Mouse (Mus musculus): Measurements from ENCODE around the gene Katnal1. TPM values are rescaled to one million over a fixed set of nuclear protein-coding genes. Genes with fewer than 3 reads are reported as not detected.

Katnal1 gene
- total and polyA plus RNA-seq, 3 experiments, result 2.8 to 7.0 (median 3.2) TPM

DNA sequence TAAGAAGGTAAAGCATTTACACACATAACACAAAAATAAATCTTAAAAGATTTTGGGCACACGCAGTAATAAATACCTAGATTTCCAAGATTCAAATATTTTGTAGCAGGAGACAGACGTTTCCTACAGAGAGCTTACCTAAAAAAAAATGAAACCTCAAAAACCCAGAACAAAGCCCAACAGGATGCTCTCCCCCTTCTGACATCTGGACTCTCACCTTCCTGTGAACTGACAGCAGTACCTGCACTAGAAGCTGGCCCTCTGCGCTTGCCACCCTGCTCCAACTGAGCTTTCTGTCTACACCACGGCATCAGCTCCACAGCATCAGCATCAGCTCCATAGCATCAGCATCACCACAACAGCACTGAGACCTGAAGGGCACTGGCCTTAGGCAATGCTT lies 19.1 kb downstream of the Katnal1 start:
- TF ChIP-seq IRF4 (IDR thresholded peaks at IDR 0.05; ENCODE audit: low read depth, low read length), result no peak
- no peak for TF ChIP-seq RCOR1 (conservative IDR thresholded peaks at IDR 0.05; ENCODE audit: low read depth, low read length)
- TF ChIP-seq CHD1 (IDR thresholded peaks at IDR 0.05; ENCODE audit: low read depth, low read length), result no peak
- TF ChIP-seq HCFC1 (IDR thresholded peaks at IDR 0.05; ENCODE audit: low read depth, low read length), result no peak
- H3K36me3 ChIP-seq (replicated peaks in 1 of 2; ENCODE audit: control insufficient read depth in 1 of 2, insufficient read depth in 1 of 2, low read length in 1 of 2), result peaks cover 0 to 45% of the 10 kb centered on the region in 2 experiments
- no peaks in the 10 kb centered on the region for H3K79me2 ChIP-seq (replicated peaks; ENCODE audit: control insufficient read depth, extremely low read depth, insufficient read depth, poor library complexity, severe bottlenecking)
- H3K4me2 ChIP-seq (ENCODE audit: insufficient read depth, low read depth, poor library complexity, severe bottlenecking), result no peak overlapping the region
- H3K27me3 ChIP-seq (replicated peaks), result no peaks in the 10 kb centered on the region
- no peak overlapping the region for H3K4me3 ChIP-seq (replicated peaks in 1 of 3; ENCODE audit: low read depth in 2 of 3, low read length in 2 of 3, poor library complexity in 1 of 3)
- peaks cover 7 to 30% of the 10 kb centered on the region in 2 experiments for H3K4me1 ChIP-seq (ENCODE audit: control insufficient read depth in 1 of 2, insufficient read depth in 2 of 2)
- dilution Hi-C loops (cut with MboI; ENCODE audit: extremely low pct_ligation_motif_present, extremely low pct_unique_long_range_greater_than_20kb, low sequenced_read_pairs), result no loop called here
- H3K9me3 ChIP-seq (replicated peaks; ENCODE audit: low read length), result no peaks in the 10 kb centered on the region
- DNase-seq (ENCODE audit: extremely low read depth), result no peak
- no peak overlapping the region for H3K9ac ChIP-seq (ENCODE audit: insufficient read depth, low read depth)
- no peak overlapping the region for H3K27ac ChIP-seq (ENCODE audit: insufficient read depth, low read depth)
- in situ Hi-C loops (cut with MboI; ENCODE audit: low pct_ligation_motif_present, low pct_unique_long_range_greater_than_20kb, low sequenced_read_pairs), result no loop called here

DNA sequence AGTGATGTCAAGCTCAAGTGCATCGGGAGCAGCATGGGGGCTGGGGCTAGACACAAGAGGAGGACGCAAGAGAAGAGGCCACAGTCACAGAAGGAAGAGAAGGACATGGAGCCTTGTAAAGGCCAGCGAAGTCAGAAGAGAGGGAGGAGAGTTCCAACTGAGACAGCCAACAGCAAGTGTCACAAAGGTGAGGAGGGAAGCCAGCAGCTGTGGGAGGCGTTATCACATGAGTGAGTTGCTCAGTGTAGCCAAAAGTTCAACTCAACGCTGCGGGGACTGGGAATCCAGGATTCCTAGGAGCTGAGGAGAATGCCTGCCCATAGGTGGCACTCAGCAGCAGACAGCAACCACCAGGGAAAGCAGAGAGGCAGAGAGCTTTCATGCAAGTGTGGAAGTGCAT lies 19.7 kb downstream of the Katnal1 start:
- no peak for DNase-seq (ENCODE audit: extremely low read depth)
- peaks cover under 1 to 46% of the 10 kb centered on the region in 2 experiments for H3K36me3 ChIP-seq (replicated peaks in 1 of 2; ENCODE audit: control insufficient read depth in 1 of 2, insufficient read depth in 1 of 2, low read length in 1 of 2)
- dilution Hi-C loops (cut with MboI; ENCODE audit: extremely low pct_ligation_motif_present, extremely low pct_unique_long_range_greater_than_20kb, low sequenced_read_pairs), result no loop called here
- no peaks in the 10 kb centered on the region for H3K9me3 ChIP-seq (replicated peaks; ENCODE audit: low read length)
- peaks cover 7 to 36% of the 10 kb centered on the region in 2 experiments for H3K4me1 ChIP-seq (ENCODE audit: control insufficient read depth in 1 of 2, insufficient read depth in 2 of 2)
- no peaks in the 10 kb centered on the region for H3K27me3 ChIP-seq (replicated peaks)
- in situ Hi-C loops (cut with MboI; ENCODE audit: low pct_ligation_motif_present, low pct_unique_long_range_greater_than_20kb, low sequenced_read_pairs), result no loop called here
- TF ChIP-seq E2F4 (IDR thresholded peaks at IDR 0.05; ENCODE audit: insufficient replicate concordance, low read depth, low read length) (no peak), JUND (conservative IDR thresholded peaks at IDR 0.05; ENCODE audit: low read depth, low read length) (no peak), PAX5 (IDR thresholded peaks at IDR 0.05; ENCODE audit: low read length) (no peak), CHD1 (IDR thresholded peaks at IDR 0.05; ENCODE audit: low read depth, low read length) (no peak), MAZ (IDR thresholded peaks at IDR 0.05; ENCODE audit: low read depth, low read length) (no peak), USF1 (IDR thresholded peaks at IDR 0.05; ENCODE audit: low read depth, low read length) (no peak), IRF4 (IDR thresholded peaks at IDR 0.05; ENCODE audit: low read depth, low read length) (no peak), SIN3A (IDR thresholded peaks at IDR 0.05; ENCODE audit: low read length) (no peak), MYC (IDR thresholded peaks at IDR 0.05; ENCODE audit: low read depth, low read length) (no peak), MXI1 (IDR thresholded peaks at IDR 0.05; ENCODE audit: low read depth, low read length) (no peak), RCOR1 (conservative IDR thresholded peaks at IDR 0.05; ENCODE audit: low read depth, low read length) (no peak), CTCF (conservative IDR thresholded peaks at IDR 0.05 in 1 of 2, IDR thresholded peaks at IDR 0.05 in 1 of 2; ENCODE audit: low read depth in 2 of 2, low read length in 2 of 2) (no peak), NRF1 (IDR thresholded peaks at IDR 0.05; ENCODE audit: low read depth, low read length) (no peak)
- H3K4me3 ChIP-seq (replicated peaks in 1 of 3; ENCODE audit: low read depth in 2 of 3, low read length in 2 of 3, poor library complexity in 1 of 3), result no peak overlapping the region
- no peaks in the 10 kb centered on the region for H3K79me2 ChIP-seq (replicated peaks; ENCODE audit: control insufficient read depth, extremely low read depth, insufficient read depth, poor library complexity, severe bottlenecking)
- H3K9ac ChIP-seq (ENCODE audit: insufficient read depth, low read depth), result no peak overlapping the region
- H3K27ac ChIP-seq (ENCODE audit: insufficient read depth, low read depth), result no peak overlapping the region
- H3K4me2 ChIP-seq (ENCODE audit: insufficient read depth, low read depth, poor library complexity, severe bottlenecking), result no peak overlapping the region

DNA sequence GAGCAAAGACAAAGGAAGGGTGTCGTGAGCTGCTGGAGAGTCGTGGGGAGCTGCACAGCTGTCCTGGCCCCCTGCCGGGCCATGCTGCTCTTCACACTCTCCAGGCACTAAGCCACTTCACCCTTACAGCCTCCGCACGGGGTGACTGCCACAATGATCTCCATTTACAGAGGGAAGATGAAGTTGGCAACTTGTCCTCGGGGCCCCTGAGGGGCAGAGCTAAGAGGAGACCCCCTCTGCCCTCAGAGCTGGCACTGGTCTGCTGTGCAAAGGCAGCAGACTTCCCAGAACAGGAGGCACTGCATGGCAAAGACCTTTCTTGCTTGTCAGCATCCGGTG lies 20.1 kb downstream of the Katnal1 start:
- H3K4me3 ChIP-seq (replicated peaks in 1 of 3; ENCODE audit: low read depth in 2 of 3, low read length in 2 of 3, poor library complexity in 1 of 3), result no peak overlapping the region
- H3K4me1 ChIP-seq (ENCODE audit: control insufficient read depth in 1 of 2, insufficient read depth in 2 of 2), result peaks cover 7 to 40% of the 10 kb centered on the region in 2 experiments
- no peaks in the 10 kb centered on the region for H3K9me3 ChIP-seq (replicated peaks; ENCODE audit: low read length)
- no peak for DNase-seq (ENCODE audit: extremely low read depth)
- no peak overlapping the region for H3K4me2 ChIP-seq (ENCODE audit: insufficient read depth, low read depth, poor library complexity, severe bottlenecking)
- no peaks in the 10 kb centered on the region for H3K27me3 ChIP-seq (replicated peaks)
- TF ChIP-seq MAZ (IDR thresholded peaks at IDR 0.05; ENCODE audit: low read depth, low read length) (no peak), RCOR1 (conservative IDR thresholded peaks at IDR 0.05; ENCODE audit: low read depth, low read length) (no peak), CHD1 (IDR thresholded peaks at IDR 0.05; ENCODE audit: low read depth, low read length) (no peak), POLR2A (IDR thresholded peaks at IDR 0.05; ENCODE audit: low read depth, low read length) (no peak)
- H3K9ac ChIP-seq (ENCODE audit: insufficient read depth, low read depth), result no peak overlapping the region
- in situ Hi-C loops (cut with MboI; ENCODE audit: low pct_ligation_motif_present, low pct_unique_long_range_greater_than_20kb, low sequenced_read_pairs) (no loop called here), dilution Hi-C loops (cut with MboI; ENCODE audit: extremely low pct_ligation_motif_present, extremely low pct_unique_long_range_greater_than_20kb, low sequenced_read_pairs) (no loop called here)
- no peaks in the 10 kb centered on the region for H3K79me2 ChIP-seq (replicated peaks; ENCODE audit: control insufficient read depth, extremely low read depth, insufficient read depth, poor library complexity, severe bottlenecking)
- H3K36me3 ChIP-seq (replicated peaks in 1 of 2; ENCODE audit: control insufficient read depth in 1 of 2, insufficient read depth in 1 of 2, low read length in 1 of 2), result peaks cover 5 to 48% of the 10 kb centered on the region in 2 experiments
- H3K27ac ChIP-seq (ENCODE audit: insufficient read depth, low read depth), result no peak overlapping the region
